Mouse (Mus musculus) myocyte (in vitro differentiated cells): ENCODE measurements around the gene Styk1.
"Not testable (repeated sequence)": the region's sequence is repeated elsewhere in the genome, so short reads cannot be mapped to it uniquely, and the experiment has no call there.

Experiments used
- E2F4 ChIP-seq: IDR thresholded peaks from one replicate; pipeline ENCODE4 v1.6.1; 2011; ENCODE audit warnings: mild to moderate bottlenecking, control low read depth, moderate library complexity; ENCODE audit not compliant: insufficient read depth
- MAX ChIP-seq: IDR thresholded peaks from one replicate; pipeline ENCODE4 v1.6.1; 2011; ENCODE audit warnings: low read depth, mild to moderate bottlenecking, control low read depth
- POLR2A ChIP-seq: IDR thresholded peaks from one replicate; pipeline ENCODE4 v1.6.1; 2011; ENCODE audit warnings: low read depth, mild to moderate bottlenecking, control low read depth, moderate library complexity; ENCODE audit not compliant: insufficient read length
- REST ChIP-seq: IDR thresholded peaks from one replicate; pipeline ENCODE4 v1.6.1; 2011; ENCODE audit warnings: mild to moderate bottlenecking, control low read depth, moderate library complexity; ENCODE audit not compliant: insufficient read depth, insufficient read length
- USF1 ChIP-seq: IDR thresholded peaks from one replicate; pipeline ENCODE4 v1.6.1; 2011; ENCODE audit warnings: low read depth, mild to moderate bottlenecking, control low read depth, moderate library complexity

DNA sequence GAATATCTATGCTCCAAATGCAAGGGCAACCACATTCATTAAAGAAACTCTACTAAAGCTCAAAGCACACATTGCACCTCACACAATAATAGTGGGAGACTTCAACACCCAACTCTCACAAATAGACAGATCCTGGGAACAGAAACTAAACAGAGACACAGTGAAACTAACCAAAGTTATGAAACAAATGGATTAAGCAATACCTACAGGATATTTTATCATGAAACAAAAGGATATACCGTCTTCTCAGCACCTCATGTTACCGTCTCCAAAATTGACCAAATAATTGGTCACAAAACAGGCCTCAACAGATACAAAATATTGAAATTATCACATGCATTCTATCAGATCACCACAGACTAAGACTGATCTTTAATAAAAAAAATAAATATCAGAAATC lies 75.2 kb downstream of the Styk1 start:
- not testable (repeated sequence) for TF ChIP-seq POLR2A, REST, E2F4, USF1, MAX
